Mouse (Mus musculus) right cerebral cortex, postnatal 4 days (tissue): Measurements from ENCODE around the gene Pon2.
"Not testable (repeated sequence)": the region's sequence is repeated elsewhere in the genome, so short reads cannot be mapped to it uniquely, and the experiment has no call there.

Source experiments
- DNase-seq: peaks from one replicate; pipeline ENCODE4 v3.0.0-alpha.2; 2022

Gene Pon2

GRCm38 (mm10) chr6:5291450-5291849, 6.8 kb downstream of the Pon2 start:
- DNase-seq, result no peak

- DNase-seq, result no peak
These were observed 10.3 kb downstream of the Pon2 start for GRCm38 (mm10) chr6:5287919-5288318.

GRCm38 (mm10) chr6:5287392-5287791, 10.9 kb downstream of the Pon2 start:
- DNase-seq, result no peak

GRCm38 (mm10) chr6:5282418-5282817, 15.8 kb downstream of the Pon2 start:
- DNase-seq, result no peak

- DNase-seq, result no peak
These were observed 17.5 kb downstream of the Pon2 start for GRCm38 (mm10) chr6:5280576-5281305.

- DNase-seq, result no peak
These were observed 20.3 kb downstream of the Pon2 start for GRCm38 (mm10) chr6:5277972-5278371.

GRCm38 (mm10) chr6:5269641-5270040, 28.6 kb downstream of the Pon2 start:
- no peak for DNase-seq

GRCm38 (mm10) chr6:5264793-5265192, 33.5 kb downstream of the Pon2 start:
- no peak for DNase-seq

- DNase-seq, result no peak
These were observed 34.8 kb downstream of the Pon2 start for GRCm38 (mm10) chr6:5263250-5263999.

GRCm38 (mm10) chr6:5262322-5263249, 35.7 kb downstream of the Pon2 start:
- DNase-seq, result no peak

- DNase-seq, result no peak
These were observed 42.4 kb downstream of the Pon2 start, which contains the start of gene Pon3 for GRCm38 (mm10) chr6:5255722-5256451. Gene Pon3 (minus strand): TSS chr6:5256286.

GRCm38 (mm10) chr6:5255291-5255690, 43.0 kb downstream of the Pon2 start:
- no peak for DNase-seq

- DNase-seq, result no peak
These were observed 43.4 kb downstream of the Pon2 start for GRCm38 (mm10) chr6:5254869-5255268.

GRCm38 (mm10) chr6:5245926-5246325, 52.3 kb downstream of the Pon2 start:
- no peak for DNase-seq

GRCm38 (mm10) chr6:5238799-5239198, 59.5 kb downstream of the Pon2 start:
- DNase-seq, result no peak

GRCm38 (mm10) chr6:5237510-5237909, 60.7 kb downstream of the Pon2 start:
- DNase-seq, result no peak

- no peak for DNase-seq
These were observed 61.3 kb downstream of the Pon2 start for GRCm38 (mm10) chr6:5236843-5237371.

- DNase-seq, result no peak
These were observed 63.7 kb downstream of the Pon2 start for GRCm38 (mm10) chr6:5234563-5234962.

- no peak for DNase-seq
These were observed 64.4 kb downstream of the Pon2 start for GRCm38 (mm10) chr6:5233812-5234211.

- DNase-seq, result no peak
These were observed 66.2 kb downstream of the Pon2 start for GRCm38 (mm10) chr6:5232022-5232421.

GRCm38 (mm10) chr6:5230261-5230660, 68.0 kb downstream of the Pon2 start:
- no peak for DNase-seq

- not testable (repeated sequence) for DNase-seq
These were observed 74.7 kb downstream of the Pon2 start for GRCm38 (mm10) chr6:5223551-5223950.
